Mouse (Mus musculus): ENCODE measurements around the gene Herc6.

DNA sequence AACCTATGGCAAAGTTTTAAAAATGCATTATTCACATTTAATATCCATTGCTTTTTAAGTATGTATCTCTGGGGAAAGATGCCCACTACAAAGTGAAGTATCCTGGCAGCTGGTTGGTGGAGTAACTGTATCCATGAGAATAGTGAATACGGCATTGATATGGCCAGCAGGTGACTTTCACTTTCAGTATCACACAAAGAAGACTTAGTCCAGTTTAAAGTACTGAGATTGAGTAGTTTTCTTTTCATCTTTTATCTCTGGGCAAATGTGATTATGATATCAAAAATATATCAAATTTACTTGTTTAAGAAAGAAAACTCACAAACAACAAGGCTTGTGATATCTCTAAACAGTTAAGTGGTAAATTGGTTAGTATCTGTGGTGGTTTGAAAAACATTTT, 125.9 kb downstream of the Herc6 start:
- no peak for TF ChIP-seq CTCF (IDR thresholded peaks at IDR 0.05; ENCODE audit: low read depth, low read length)
- no peak for TF ChIP-seq TAL1 (conservative IDR thresholded peaks at IDR 0.05; ENCODE audit: low read depth, low read length)
- no peak for TF ChIP-seq POLR2AphosphoS5 (IDR thresholded peaks at IDR 0.05; ENCODE audit: insufficient replicate concordance, low read depth, low read length)
- TF ChIP-seq GATA1 (IDR thresholded peaks at IDR 0.05; ENCODE audit: borderline replicate concordance, low read length): no peak

Measured in G1E (cell line).